Mouse (Mus musculus): ENCODE measurements around the gene Ttc41.

Gene Ttc41

DNA sequence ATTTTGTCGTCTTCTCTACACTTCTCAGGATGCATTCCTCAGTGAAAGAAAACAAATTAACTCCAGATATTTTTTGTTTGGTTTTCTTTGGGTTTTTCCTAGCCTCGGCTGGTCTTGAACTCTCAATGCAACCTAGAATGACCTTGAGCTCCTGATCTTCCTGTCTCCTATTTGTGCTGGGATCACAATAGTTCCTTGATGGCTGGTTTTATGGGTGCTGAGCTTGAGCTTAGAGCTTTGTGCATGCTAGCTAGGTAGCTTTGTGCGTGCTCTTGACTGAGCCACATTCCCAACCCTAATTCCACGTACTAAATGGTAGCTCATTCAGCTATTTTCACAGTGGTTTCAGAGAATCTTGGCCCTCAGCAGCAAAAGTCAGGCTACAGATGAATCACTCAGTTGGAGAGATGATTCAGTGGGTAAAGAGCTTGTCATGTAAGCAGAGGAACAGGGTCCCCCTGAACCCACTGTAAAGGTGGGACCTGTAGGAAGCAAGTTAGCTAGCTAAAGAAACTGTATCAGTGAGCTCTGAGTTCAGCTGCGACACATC is 78.6 kb downstream of the Ttc41 start:
- no peak for DNase-seq

DNA sequence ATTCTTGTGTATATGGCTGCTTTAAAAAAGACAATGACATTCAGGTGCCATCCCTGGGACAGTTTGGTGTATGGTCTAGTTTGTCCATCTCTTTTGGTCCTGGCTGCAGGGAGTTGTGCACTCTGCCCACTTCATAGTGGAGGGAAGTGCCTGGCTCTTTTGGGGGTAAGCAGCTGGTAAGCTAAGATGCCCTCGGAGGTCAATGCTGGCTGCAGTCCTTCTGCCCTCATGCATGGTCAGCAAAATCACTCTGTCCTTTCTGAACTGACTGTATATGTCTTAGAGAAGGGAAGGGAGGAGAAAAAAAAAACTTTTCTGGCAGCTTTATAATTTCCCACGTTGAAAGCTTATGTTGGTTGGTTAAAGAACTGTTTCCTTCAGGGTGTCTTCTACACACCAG is 79.8 kb downstream of the Ttc41 start:
- no peak for DNase-seq

DNA sequence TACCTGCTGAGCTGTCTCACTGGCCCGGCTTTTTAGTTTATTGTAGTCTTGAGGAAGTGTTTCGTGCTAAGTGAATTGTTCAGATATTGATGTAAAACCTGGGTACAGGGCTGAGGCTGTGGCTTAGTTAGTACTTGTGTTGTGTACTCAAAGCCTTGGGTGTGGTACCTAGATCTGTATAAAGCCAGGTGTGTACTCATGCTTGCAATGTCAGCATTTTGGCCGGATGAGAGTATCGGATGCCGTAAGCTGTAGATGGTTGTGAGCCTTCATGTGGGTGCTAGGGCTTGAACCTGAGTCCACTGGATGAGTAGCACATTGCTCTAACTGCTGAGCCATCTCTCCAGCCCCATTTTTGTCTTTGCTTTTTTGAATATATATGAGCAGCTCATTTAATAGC is 80.5 kb downstream of the Ttc41 start:
- DNase-seq: no peak

DNA sequence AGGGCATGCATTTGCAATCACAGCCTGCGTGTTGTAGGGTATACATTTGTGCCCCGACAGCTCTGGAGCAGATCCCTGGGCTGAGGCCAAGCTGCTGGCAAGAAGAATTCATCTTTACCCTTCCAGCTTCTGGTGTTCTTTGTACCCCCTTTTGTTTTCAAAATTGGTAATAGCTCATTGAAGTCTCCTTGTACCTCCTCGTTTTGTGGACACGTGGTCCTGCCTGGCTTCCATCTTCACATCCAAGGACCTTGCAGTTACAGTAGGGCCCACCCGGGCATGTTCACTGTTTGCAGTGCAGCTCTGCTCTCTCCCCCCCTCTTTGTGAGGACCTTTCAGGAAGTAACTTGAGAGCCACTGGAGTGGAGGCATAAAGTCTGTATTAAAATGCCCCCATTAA is 82.6 kb downstream of the Ttc41 start:
- no peak for DNase-seq

DNA sequence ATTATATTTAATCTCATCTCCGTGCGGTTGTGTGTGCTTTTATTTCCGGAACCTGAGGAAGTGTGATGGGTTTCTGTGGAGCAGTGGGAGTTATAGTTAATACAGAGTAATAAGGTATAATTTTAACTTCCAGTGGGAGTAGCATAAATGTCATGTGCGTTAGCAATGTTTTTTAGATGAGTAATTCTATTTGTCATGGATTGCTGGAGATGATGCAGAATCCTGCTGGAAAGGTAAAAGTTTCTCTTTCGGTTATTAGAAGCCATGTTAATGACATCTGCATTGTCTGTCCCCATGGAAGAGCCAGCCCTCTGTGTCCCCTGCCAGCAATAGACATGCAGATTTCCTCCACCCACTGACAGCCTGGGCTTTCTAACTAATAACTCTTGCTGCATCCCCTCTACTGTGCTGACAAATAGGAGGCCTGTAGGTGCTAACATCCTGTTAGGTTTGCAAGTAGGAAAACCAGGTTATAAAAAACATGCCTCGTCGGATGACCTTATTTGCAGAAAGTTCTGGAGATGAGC is 83.6 kb downstream of the Ttc41 start:
- DNase-seq: no peak

DNA sequence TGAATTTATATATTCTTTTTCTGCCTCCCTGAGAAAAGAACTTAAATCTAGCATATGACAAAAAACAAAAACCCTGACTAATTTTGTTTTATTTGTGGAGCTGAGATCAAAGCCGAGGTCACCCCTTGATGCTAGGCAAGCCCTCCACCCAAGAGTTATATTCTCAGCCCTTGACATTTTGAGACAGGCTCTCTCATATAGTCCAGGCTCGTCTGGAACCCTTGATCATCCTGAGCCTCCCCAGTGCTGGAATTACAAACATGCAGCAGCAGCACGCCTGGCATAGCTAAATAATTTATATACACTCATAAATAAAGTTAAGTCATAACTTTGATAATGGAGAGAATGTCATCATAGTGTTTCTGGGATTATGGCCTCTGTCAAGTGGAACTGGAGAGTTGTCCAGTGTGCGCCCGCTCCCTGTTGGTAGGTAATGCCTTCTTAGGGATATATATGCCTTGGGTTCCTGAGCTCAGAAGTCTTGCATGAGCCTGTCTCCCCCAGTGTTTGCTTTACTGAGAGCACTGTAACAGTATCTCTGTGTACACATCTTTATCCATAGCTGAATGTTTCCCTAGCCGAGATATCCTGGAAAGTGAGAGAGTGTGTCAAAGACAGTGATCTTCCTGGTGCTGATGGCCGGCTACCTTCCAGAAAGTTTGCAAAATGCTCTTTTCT is 86.0 kb downstream of the Ttc41 start:
- DNase-seq: no peak

DNA sequence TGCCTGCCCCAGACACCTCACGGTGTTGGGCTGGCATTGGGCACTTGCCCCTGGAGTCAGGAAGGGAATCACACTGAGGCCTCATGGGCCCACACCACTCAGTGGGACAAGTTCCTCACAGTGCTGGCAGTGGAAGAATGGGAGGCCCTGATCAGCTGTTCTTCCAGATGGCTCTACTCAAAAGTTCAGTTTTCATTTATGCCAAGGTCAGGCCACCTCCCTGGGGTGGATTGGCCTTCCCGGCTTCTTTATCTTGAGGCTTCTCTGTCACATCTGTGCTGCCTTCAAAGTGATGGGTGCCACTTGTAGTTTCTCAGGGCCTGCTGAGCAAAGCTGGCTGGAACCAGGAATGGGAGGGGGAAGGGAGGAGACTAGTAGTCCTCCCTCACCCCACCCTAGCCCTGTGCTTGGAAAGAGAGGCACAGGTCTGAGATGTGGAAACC is 87.9 kb downstream of the Ttc41 start:
- DNase-seq: peak; percentile 64

DNA sequence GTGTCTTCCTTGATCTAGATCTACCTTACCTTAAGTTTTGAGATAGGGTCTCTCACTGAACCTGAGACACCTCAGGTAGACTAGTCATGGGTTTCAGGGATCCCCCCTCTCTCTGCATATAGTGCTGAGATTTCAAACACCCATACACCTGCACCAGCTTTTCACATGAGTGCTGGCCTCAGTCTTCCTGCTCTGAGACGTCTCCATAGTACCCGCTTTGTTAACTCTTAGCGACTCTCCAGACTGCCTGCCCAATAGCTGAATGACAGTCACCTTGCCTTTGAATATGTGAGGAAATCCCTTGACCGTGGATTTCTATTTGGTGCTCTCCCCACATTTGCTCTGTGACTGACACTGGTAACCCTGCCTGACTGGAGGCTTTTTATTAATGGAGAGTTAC is 88.6 kb downstream of the Ttc41 start:
- no peak for DNase-seq

DNA sequence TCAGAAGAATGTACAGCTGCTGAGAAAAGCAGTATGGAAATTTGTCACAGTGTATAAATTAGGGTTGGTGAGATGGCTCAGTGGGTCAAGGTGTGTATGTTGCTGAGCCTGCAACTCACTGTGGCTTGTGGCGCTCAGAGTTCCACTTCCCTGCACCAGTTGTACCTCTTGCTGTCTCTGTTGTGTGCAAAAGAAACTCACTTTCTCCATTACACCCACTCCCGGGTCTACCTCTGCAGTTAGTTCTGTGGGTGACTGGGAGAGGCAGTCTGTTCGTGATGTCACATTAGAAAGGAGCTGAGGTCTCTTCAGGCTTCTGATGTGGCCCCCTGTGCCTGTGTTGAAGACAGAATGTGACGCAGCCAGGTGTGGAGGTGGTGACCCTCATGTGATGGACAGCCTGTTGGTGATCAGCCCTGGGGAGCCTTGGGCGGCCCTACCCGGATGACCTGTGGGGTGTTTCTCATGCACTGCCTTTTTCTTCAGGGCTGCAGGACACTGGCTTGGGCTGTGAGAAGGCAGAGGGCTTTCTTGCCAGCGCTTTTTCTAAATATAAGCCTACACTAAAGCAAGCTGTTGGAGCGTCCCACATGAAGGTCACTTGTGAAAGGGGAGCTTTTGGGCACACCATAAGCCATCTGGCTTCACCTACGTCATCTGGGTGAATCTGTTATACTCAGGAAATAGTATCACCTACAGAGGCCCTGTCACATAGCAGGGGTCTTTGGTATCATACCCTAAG is 89.4 kb downstream of the Ttc41 start:
- no peak for DNase-seq

DNA sequence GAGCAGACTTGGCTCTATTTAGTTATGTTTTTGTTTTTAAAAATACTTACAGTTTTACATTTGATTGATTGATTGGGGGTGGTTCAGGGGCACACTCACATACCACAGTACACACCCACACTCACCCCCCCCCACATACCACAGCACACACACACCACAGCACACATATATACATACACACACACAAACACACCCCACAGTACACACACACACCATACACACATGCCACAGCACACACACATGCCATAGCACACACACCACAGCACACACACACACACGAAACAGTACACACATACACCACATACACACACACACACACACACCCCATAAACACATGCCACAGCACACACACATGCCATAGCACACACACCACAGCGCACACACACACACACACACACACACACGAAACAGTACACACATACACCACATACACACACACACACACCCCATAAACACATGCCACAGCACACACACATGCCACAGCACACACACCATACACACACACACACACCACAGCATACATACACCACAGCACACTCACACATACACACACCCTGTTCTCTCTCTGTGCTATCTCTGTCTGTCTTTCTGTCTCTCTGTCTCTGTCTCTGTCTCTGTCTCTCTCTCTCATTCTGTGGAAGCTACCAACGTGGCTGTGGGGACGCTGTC is 90.6 kb downstream of the Ttc41 start:
- DNase-seq: no peak

DNA sequence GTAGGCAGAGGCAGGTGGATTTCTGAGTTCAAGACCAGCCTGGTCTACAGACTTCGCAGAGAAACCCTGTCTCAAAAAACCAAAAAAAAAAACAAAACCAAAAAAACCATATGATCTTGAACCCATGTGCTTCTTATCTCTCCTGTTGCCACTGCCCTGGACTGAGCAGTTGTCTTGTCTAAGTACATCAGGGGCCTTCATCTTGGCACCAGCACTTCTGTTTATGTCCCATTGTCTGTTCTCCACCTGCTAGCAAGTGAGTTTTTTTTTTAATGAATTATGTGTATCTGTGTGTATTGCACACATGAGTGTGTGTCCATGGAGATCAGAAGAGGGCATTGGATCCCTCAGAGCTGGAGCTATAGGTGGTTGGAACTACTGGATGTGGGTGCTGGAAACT is 101.8 kb downstream of the Ttc41 start:
- no peak for DNase-seq

DNA sequence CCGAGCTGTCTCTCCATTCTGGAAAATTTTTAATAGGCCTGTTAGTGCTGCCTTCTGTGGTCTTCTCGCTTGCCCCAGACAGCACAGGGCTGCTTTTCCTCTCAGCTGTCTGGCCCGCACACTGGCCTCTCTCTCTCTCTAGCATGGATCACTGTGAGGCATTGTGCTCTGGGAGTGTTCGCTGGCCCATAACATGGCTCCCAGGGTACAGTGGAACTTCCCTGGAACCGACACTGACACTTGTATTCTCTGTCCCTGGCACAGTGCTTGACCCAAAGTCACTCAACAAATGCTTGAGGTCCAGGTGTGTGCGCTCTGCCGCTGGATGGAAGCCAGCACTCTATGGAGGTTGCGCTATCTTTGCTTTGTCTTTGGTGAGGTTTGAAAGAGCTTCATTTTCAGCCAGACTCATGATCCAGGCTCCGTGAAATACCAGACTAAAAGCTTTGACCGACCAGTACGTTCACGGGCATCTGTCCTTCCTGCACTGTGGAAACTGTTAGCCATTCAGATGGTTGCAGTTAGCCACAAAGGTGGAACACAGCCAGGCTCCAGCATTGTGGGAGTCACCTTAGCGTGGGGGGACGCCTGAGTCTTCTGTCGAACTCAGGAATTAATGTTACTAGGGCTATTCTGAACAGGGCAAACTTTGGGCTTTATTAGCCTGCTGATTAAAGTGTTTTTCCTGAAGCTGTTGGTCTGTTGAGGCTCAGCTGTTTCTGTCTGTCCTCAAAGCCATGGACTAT is 102.6 kb downstream of the Ttc41 start:
- no peak for DNase-seq

DNA sequence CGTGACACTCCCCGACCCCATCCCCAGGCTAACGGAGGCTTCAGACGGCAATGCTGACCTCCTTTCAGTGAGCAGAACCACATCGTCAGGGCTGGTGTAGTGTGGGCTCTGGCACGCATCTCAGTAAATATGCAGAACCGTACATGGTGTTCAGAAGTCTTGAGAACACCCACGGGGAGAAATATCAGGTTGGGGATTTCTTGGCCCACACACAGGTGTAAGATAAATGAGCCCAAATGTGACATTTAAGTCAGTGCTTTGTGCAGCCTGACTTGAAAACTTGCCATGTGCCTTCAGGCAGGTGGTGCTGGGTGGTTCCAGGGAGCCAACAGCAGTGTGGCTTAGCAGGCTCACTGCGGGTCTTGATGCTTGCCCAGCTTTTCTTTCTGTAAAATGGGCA is 104.4 kb downstream of the Ttc41 start:
- no peak for DNase-seq

DNA sequence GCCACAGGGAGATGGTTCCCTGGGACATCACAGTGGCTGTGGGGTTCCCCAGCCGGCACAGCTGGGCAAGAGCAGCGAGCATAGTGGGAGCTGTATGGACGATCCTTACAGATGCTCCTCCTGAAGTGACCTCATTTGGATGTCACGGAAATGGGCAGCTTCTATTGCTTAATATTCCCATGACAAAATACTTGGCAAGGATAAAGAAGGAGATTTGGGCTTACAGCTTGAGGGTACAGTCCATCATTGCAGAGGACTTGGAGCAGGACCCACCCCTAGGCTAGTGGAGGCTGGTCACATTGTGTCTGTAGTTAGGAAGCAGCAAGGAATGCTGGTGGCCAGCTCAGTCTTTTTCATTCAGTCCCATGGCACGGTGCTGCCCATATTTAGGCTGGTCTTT is 105.0 kb downstream of the Ttc41 start:
- no peak for DNase-seq

DNA sequence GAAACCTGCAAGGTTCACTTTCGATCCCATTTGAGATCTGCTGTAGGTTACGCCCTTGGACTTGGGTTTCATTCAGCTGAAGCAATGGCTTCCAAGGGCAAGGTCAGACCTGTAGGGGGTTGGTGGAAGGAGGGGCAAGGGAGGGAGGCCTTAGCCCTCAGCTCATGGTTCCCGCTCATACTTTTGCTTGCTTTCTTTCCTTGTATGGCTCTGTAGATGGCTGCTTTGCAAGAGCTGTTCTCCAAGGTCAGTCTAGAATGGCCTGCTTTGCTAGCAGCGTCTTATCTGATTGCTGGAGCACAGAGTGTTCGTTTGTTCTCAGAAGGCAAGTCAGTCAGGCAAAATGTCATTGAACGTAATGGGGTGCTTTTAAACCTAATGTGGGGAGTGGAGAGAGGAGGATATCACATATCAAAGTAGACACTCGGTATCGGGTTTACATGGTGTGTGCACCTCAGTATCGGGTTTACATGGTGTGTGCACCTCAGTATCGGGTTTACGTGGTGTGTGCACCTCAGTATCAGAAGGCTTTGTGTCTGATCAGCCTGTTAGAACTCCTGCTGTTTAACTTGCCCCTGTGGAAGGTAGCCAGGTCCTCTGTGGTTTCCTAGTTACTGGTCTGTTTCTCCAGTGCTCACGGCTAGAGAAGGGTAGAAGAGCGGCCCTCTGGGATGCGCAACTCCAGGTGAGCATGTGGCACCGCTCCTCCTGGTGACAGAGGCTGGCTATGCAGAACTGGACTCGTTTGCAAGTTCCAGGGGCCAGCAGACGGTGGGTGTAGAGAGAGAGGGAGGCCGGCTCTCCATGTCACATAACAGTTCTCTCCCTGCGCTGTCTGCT is 108.9 kb downstream of the Ttc41 start:
- DNase-seq: no peak

DNA sequence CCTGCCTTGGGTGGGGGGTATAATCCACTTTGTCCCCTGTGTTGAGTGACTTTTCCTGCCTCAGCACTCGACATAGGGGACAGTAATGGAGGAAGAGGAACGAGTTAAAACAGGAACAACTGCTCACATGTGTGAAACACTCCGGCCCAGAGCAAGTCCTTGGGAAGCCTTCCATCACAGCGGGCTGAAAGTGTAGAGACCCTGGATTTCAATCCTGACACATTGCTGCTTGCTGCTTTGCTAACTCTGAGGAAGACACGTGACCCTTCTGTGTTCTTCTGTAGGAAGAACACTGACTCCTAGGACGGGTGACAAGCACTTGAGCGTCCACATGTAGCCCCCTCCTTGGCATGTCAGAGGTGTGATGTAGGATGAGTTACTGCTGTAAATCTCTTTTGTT is 109.5 kb downstream of the Ttc41 start:
- DNase-seq: no peak

DNA sequence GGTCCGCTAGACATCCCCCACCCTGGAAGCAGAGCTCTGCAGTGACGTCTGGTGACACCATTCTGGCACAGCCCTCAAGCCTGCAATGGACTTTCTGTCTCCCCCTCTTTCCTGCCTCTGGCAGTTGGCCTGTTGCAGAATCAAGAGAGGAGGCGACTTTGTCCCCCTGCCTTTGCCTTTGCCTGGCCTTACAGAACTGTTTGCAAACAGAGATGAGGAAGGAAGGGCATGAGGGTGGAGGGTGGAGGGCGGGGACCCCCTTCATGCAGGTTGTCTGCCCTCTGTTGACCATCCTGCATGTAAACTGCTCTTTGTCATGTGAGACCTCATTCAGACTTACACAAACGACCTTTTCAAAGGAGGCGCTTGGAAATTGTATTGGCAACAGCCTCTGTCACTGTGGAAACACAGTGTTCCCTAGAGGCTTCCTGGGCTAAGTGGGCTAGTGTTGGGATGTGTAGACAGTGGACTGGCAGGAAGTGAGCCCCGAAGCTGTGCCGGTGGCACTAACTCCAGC is 114.1 kb downstream of the Ttc41 start:
- DNase-seq: peak; percentile 79

DNA sequence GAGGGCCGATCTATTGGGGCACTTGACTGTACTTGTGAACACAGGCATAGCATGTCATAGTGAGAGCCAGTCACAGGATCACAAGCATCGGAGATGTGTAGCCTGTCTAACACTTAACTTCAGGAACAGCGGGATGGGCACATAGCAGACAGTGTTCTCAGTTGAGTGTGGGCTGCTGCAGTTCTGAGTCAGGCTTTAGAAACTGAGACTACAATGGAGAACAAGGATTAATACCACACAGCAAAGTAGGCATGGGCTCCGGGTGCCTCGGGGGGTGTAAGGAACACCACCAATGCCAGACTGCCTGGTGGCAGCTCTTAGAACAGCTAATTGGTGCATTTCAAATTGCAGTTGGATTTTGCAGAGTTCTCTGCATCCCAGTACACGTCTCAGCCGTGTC is 115.4 kb downstream of the Ttc41 start:
- no peak for DNase-seq

DNA sequence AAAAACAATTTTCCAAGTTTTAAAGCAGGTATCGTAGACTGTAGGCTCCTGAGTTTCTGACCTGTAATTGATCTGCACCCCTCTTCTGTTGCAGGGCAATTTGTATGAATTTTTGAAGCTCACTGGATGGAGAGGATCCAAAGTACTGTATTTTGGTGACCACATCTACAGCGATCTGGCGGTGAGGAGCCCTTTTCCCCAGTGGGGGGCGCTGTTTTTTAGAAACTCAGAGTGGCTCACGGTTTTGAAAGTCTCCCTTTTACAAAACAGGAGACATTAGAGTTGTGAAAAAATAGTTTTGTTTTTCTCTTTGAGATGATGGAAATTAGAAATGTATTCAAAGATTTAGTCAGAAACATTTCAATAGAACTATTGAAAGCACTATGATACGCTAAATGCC is 118.5 kb downstream of the Ttc41 start:
- DNase-seq: no peak

DNA sequence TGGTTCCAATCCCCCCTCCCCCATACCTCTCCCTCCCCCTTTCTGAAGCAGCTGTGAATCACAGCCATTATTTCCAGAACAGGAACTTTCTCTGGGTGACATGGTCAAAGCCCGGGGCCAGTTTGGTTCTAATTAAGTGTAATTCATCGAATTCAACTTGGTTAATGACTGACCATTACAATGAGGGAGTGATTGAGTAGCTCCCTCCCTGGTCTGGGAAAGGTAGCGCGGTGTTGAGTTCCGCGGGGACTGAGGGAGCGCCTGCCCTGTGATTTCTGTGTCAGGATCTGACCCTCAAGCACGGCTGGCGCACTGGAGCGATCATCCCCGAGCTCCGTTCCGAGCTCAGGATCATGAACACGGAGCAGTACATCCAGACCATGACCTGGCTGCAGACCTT is 119.3 kb downstream of the Ttc41 start:
- DNase-seq: no peak

DNA sequence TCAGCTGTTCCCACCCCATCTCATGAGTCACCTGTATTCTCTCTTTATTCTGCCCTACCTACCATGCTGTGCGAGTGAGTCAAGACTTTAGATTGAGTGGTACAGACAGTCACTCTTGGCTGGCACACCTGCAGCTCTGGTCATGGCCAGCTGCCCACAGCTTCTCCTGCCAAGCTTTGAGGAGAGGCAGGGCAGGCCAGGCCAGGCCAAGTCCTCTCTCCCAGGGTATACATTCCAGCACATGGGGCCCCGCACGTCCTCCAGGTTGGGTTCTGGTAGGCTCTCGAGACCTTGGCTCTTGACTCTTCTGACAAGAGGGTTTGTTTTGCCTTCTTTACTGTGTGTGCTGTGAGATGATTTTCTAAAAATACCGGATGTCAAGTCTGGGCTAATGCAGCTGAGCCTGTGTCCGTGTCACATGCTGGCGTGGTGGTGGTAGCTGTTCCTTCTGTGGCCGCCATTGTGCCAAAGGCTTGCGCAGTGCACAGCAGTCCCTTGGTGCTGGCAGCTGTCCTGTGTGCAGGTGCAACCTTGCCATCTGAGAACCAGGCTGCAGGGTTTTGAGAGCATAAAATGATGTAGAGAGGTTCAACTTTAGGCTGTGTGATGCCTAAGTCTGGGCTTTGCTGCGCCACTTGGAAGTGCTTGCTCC is 120.4 kb downstream of the Ttc41 start:
- DNase-seq: peak; percentile 78

Data from lung, postnatal 10 days (tissue).